Mouse (Mus musculus) midbrain, embryonic 15.5 days (tissue): ENCODE data around the gene Cdh18. TPM values are rescaled to one million over a fixed set of nuclear protein-coding genes. Genes with fewer than 3 reads are reported as not detected.
"Not testable (repeated sequence)": the region's sequence is repeated elsewhere in the genome, so short reads cannot be mapped to it uniquely, and the experiment has no call there.

ENCODE experiments used
- ATAC-seq: fragments of 200-750 bp; cut with Nextera tagmentation; replicated peaks from 2 replicates; pipeline ENCODE4 v1.8.0; 2017; ENCODE audit warnings: moderate TSS enrichment
- H3K27ac ChIP-seq: fragments of 300-500 bp; sonication (generic); 2 replicates; pipeline ENCODE4 v1.5.1; 2015; ENCODE audit warnings: mild to moderate bottlenecking, inconsistent platforms
- H3K27me3 ChIP-seq: fragments of 300-500 bp; sonication (generic); replicated peaks from 2 replicates; pipeline ENCODE4 v1.6.1; 2015; ENCODE audit warnings: inconsistent platforms
- H3K36me3 ChIP-seq: fragments of 300-500 bp; sonication (generic); replicated peaks from 2 replicates; pipeline ENCODE4 v1.6.1; 2015; ENCODE audit warnings: inconsistent platforms
- H3K4me1 ChIP-seq: fragments of 300-500 bp; sonication (generic); 2 replicates; pipeline ENCODE4 v1.6.1; 2015; ENCODE audit warnings: inconsistent platforms
- H3K4me2 ChIP-seq: fragments of 300-500 bp; sonication (generic); 2 replicates; pipeline ENCODE4 v1.6.1; 2015; ENCODE audit warnings: inconsistent platforms, mild to moderate bottlenecking, moderate library complexity
- H3K4me3 ChIP-seq: fragments of 300-500 bp; sonication (generic); 2 replicates; pipeline ENCODE4 v1.5.1; 2015; ENCODE audit warnings: mild to moderate bottlenecking, inconsistent platforms
- H3K9ac ChIP-seq: fragments of 300-500 bp; sonication (generic); 2 replicates; pipeline ENCODE4 v1.6.1; 2015; ENCODE audit warnings: mild to moderate bottlenecking, inconsistent platforms
- H3K9me3 ChIP-seq: fragments of 300-500 bp; sonication (generic); 2 replicates; pipeline ENCODE4 v1.6.1; 2016; ENCODE audit warnings: inconsistent platforms
- WGBS: fragments of 180-500 bp; shearing (Covaris S2); methylation state at CpG from one replicate; pipeline ENCODE4 v1.1.7; 2015; ENCODE audit warnings: mixed read lengths; 5-methylcytosine and 5-hydroxymethylcytosine counted together
- polyA plus RNA-seq: library from polyadenylated mRNA; unstranded; fragments of >200 nt; fragmentation: Nextera tagmentation; extraction: Ambion mirVana; gene quantifications from 2 replicates; pipeline ENCODE4 v1.2.1, GENCODE M21; 2015

The Cdh18 gene
- polyA plus RNA-seq = 8.3 and 10.6 TPM in 2 replicates

- Histone ChIP-seq H3K36me3 (no peaks in the 10 kb centered on the region), H3K4me3 (peak within 1 kb of the TSS; percentile 22), H3K27me3 (no peaks in the 10 kb centered on the region), H3K9me3 (no peaks in the 10 kb centered on the region), H3K27ac (peak within 1 kb of the TSS; percentile 23; the same call in 1 of the 2 replicates), H3K9ac (no peak within 1 kb of the TSS), H3K4me1 (0 out of 2 replicates have a peak, but pooled peaks cover 3% of the 10 kb centered on the region), H3K4me2 (peak within 1 kb of the TSS; percentile 28)
- 34% methylated on average over 5 of the region's 5 CpGs for WGBS
- ATAC-seq = peak; percentile 73
Measured at GRCm38 (mm10) chr15:22548711-22549271, at the start of gene Cdh18. Gene Cdh18, plus strand, starts transcription at chr15:22549022.

GRCm38 (mm10) chr15:22511271-22511670 lies 37.6 kb upstream of the Cdh18 start:
- Histone ChIP-seq H3K27me3 (no peaks in the 10 kb centered on the region), H3K9ac (no peak overlapping the region), H3K36me3 (no peaks in the 10 kb centered on the region), H3K9me3 (no peaks in the 10 kb centered on the region), H3K4me3 (no peak overlapping the region), H3K4me1 (no peaks in the 10 kb centered on the region), H3K4me2 (no peak overlapping the region), H3K27ac (no peak overlapping the region)
- no peak for ATAC-seq

- no peak overlapping the region for H3K4me3 ChIP-seq
- no peaks in the 10 kb centered on the region for H3K27me3 ChIP-seq
- H3K4me1 ChIP-seq = no peaks in the 10 kb centered on the region
- WGBS = 65% methylated on average over 2 of the region's 2 CpGs
- H3K36me3 ChIP-seq = no peaks in the 10 kb centered on the region
- no peaks in the 10 kb centered on the region for H3K9me3 ChIP-seq
- no peak overlapping the region for H3K9ac ChIP-seq
- no peak overlapping the region for H3K27ac ChIP-seq
- ATAC-seq = no peak
- H3K4me2 ChIP-seq = no peak overlapping the region
Measured at GRCm38 (mm10) chr15:22535828-22536227, 13.0 kb upstream of the Cdh18 start.

GRCm38 (mm10) chr15:22577974-22578616 lies 29.3 kb downstream of the Cdh18 start:
- Histone ChIP-seq H3K4me2 (no peak overlapping the region), H3K27me3 (no peaks in the 10 kb centered on the region), H3K27ac (no peak overlapping the region), H3K36me3 (no peaks in the 10 kb centered on the region), H3K9me3 (no peaks in the 10 kb centered on the region), H3K4me3 (no peak overlapping the region), H3K9ac (no peak overlapping the region), H3K4me1 (no peaks in the 10 kb centered on the region)
- 15% methylated on average over 4 of the region's 4 CpGs for WGBS
- ATAC-seq = no peak; the same call in 1 of the 2 replicates

GRCm38 (mm10) chr15:22578617-22578990 lies 29.8 kb downstream of the Cdh18 start:
- Histone ChIP-seq H3K27me3 (no peaks in the 10 kb centered on the region), H3K4me1 (no peaks in the 10 kb centered on the region), H3K27ac (no peak overlapping the region), H3K4me3 (no peak overlapping the region), H3K36me3 (no peaks in the 10 kb centered on the region), H3K4me2 (no peak overlapping the region), H3K9me3 (no peaks in the 10 kb centered on the region), H3K9ac (no peak overlapping the region)
- WGBS = 29% methylated on average over 3 of the region's 3 CpGs
- ATAC-seq = no peak

GRCm38 (mm10) chr15:22584667-22585066 lies 35.8 kb downstream of the Cdh18 start:
- H3K4me2 ChIP-seq = no peak overlapping the region
- no peaks in the 10 kb centered on the region for H3K27me3 ChIP-seq
- H3K27ac ChIP-seq = no peak overlapping the region
- 76% methylated on average over 1 of the region's 1 CpGs for WGBS
- no peak overlapping the region for H3K4me3 ChIP-seq
- H3K9me3 ChIP-seq = no peaks in the 10 kb centered on the region
- no peak for ATAC-seq
- H3K36me3 ChIP-seq = no peaks in the 10 kb centered on the region
- no peak overlapping the region for H3K9ac ChIP-seq
- no peaks in the 10 kb centered on the region for H3K4me1 ChIP-seq

GRCm38 (mm10) chr15:22716376-22716775 lies 167.6 kb downstream of the Cdh18 start:
- ATAC-seq = no peak
- no peaks in the 10 kb centered on the region for H3K4me1 ChIP-seq

GRCm38 (mm10) chr15:22717681-22718080 lies 168.9 kb downstream of the Cdh18 start:
- H3K36me3 ChIP-seq = no peaks in the 10 kb centered on the region
- no peak overlapping the region for H3K4me3 ChIP-seq
- no peaks in the 10 kb centered on the region for H3K9me3 ChIP-seq
- no peaks in the 10 kb centered on the region for H3K27me3 ChIP-seq
- H3K4me2 ChIP-seq = no peak overlapping the region
- 39% methylated on average over 3 of the region's 3 CpGs for WGBS
- no peaks in the 10 kb centered on the region for H3K4me1 ChIP-seq
- H3K27ac ChIP-seq = no peak overlapping the region
- ATAC-seq = no peak; the same call in 1 of the 2 replicates
- H3K9ac ChIP-seq = no peak overlapping the region

More at GRCm38 (mm10) chr15:22716376-22716775, 167.6 kb downstream of the Cdh18 start:
- Histone ChIP-seq H3K4me3 (no peak overlapping the region), H3K4me2 (no peak overlapping the region), H3K9ac (no peak overlapping the region), H3K36me3 (no peaks in the 10 kb centered on the region), H3K9me3 (no peaks in the 10 kb centered on the region), H3K27me3 (no peaks in the 10 kb centered on the region), H3K27ac (no peak overlapping the region)
- WGBS = 79% methylated on average over 2 of the region's 2 CpGs

- Histone ChIP-seq H3K9me3 (no peaks in the 10 kb centered on the region; the same call in 1 of the 2 replicates), H3K4me3 (no peak overlapping the region), H3K27me3 (no peaks in the 10 kb centered on the region), H3K27ac (no peak overlapping the region), H3K9ac (no peak overlapping the region), H3K4me1 (no peaks in the 10 kb centered on the region), H3K4me2 (no peak overlapping the region), H3K36me3 (no peaks in the 10 kb centered on the region)
- no peak for ATAC-seq
- 76% methylated on average over 1 of the region's 1 CpGs for WGBS
Measured at GRCm38 (mm10) chr15:22726574-22726973, 177.8 kb downstream of the Cdh18 start.

GRCm38 (mm10) chr15:22733039-22733438 lies 184.2 kb downstream of the Cdh18 start:
- Histone ChIP-seq H3K4me2 (no peak overlapping the region), H3K4me1 (no peaks in the 10 kb centered on the region), H3K9me3 (no peaks in the 10 kb centered on the region), H3K9ac (no peak overlapping the region), H3K27ac (no peak overlapping the region), H3K27me3 (no peaks in the 10 kb centered on the region), H3K4me3 (no peak overlapping the region), H3K36me3 (no peaks in the 10 kb centered on the region)
- ATAC-seq = no peak

- Histone ChIP-seq H3K9ac (no peak overlapping the region), H3K4me3 (no peak overlapping the region), H3K9me3 (no peaks in the 10 kb centered on the region), H3K27me3 (no peaks in the 10 kb centered on the region), H3K27ac (no peak overlapping the region), H3K4me1 (no peaks in the 10 kb centered on the region), H3K36me3 (no peaks in the 10 kb centered on the region), H3K4me2 (no peak overlapping the region)
- WGBS = 74% methylated on average over 3 of the region's 3 CpGs
- ATAC-seq = no peak
Measured at GRCm38 (mm10) chr15:22736165-22736564, 187.3 kb downstream of the Cdh18 start.

GRCm38 (mm10) chr15:22761257-22761656 lies 212.4 kb downstream of the Cdh18 start:
- not testable (repeated sequence) for H3K4me3 ChIP-seq, H3K4me2 ChIP-seq, ATAC-seq, H3K9ac ChIP-seq, H3K9me3 ChIP-seq, H3K4me1 ChIP-seq, H3K27me3 ChIP-seq, H3K27ac ChIP-seq, H3K36me3 ChIP-seq

GRCm38 (mm10) chr15:22766591-22766990 lies 217.8 kb downstream of the Cdh18 start:
- WGBS = 92% methylated on average over 3 of the region's 3 CpGs
- H3K9me3 ChIP-seq, H3K4me2 ChIP-seq, H3K36me3 ChIP-seq, H3K9ac ChIP-seq, H3K4me1 ChIP-seq, ATAC-seq, H3K4me3 ChIP-seq, H3K27ac ChIP-seq, H3K27me3 ChIP-seq: not testable (repeated sequence)
